Mouse (Mus musculus): ENCODE data around the gene Cntln.

Gene Cntln

DNA sequence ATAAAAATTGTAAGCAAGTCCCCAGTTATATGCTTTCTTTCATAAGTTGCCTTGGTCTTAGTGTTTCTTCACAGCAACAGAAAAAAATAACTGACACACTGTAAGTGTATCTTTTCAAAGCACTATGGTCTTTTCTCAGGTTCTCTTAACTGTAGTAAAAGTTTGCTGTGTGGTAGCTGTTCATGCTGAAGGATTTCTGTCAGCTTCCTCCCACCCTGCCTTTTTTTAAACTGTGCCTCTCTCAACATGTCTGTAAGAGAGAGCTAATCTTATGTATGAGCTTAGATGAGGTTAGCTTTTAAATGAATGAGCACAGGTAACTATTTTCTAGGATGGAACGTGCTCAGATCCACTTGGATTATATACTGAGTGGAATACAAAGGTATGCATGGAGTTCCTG lies 170.5 kb downstream of the Cntln start:
- in situ Hi-C loops (cut with MboI): no loop called here

- in situ Hi-C loops (cut with MboI): no loop called here
Measured at GRCm38 (mm10) chr4:85059598-85059997, 175.5 kb downstream of the Cntln start.

GRCm38 (mm10) chr4:85061676-85062075 lies 177.6 kb downstream of the Cntln start:
- in situ Hi-C loops (cut with MboI): no loop called here

DNA sequence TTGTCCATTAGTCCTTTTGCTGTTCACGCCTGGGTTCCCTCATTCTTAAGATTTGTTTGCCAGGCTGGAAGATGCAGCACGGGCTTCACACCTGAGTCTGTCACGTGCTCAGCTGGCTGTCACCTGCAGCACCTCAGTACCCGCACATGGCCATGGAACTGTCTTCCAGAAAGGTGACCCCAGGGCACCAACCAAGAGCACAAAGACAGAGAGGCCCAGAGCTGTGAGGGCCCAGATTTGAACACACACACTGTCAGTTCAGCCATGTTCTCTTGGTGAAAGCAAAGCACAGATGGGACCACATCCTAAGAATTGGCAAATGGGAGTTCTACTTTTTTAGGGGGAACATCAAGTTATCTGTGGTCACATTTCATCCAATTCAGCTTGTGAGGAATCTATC lies 211.9 kb downstream of the Cntln start:
- in situ Hi-C loops (cut with MboI): no loop called here

DNA sequence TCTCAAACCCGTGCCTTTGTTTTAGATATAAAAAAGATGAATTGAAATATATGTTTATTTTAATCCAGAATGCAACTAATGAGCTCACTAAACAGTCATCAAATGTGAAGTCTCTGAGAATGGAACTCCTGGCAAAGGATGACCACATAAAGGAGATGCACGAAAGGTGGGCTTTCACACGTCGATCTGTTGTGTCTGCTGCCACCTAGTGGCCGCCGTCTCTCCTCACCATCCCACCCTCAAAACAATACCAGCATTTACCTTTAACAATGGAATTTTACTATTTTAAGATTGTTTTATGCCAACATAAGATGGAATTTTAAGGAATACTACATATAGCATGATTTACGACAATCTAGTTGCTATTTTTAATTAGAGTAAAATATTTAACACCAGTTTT lies 212.6 kb downstream of the Cntln start:
- in situ Hi-C loops (cut with MboI): no loop called here

DNA sequence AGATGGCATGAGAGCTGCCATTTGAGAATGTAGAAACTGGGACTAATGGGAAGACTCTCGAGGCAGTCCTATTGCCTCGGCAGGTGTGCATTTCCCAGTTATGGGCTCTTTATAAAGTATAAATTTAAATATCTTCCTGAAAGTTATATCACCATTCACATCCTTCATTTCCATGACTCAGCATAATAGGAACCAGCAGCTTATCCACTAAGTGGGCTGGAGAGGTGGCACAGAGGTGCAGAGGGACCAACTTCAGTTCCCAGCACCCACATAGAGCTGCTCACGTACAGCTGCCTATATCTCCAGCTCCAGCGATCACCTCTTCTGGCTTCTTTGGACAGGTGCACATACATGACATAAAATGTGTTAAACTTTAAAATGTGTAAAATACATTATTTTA lies 218.1 kb downstream of the Cntln start:
- in situ Hi-C loops (cut with MboI): no loop called here

- in situ Hi-C loops (cut with MboI): no loop called here
Measured at GRCm38 (mm10) chr4:85106416-85106815, 222.3 kb downstream of the Cntln start.

DNA sequence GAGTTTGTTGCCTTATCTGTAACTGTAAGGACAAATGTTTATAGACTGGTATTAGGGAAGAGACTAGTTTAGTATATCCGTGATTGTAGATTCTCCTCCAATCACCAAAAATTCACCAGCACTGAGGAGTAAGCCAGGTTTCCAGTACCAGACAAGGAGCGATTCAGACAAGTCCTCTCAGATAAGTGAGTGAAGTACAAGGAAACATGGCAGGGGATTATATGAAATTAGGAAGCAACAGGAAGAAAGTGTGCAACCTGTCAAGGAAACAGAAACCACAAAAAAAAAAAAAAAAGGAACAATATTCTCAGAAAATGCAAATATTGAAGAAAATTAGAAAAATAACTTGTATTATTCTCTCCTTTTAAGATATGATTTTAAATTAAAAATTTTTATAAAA lies 222.9 kb downstream of the Cntln start:
- in situ Hi-C loops (cut with MboI): no loop called here

GRCm38 (mm10) chr4:85120271-85120670 lies 236.2 kb downstream of the Cntln start:
- in situ Hi-C loops (cut with MboI): no loop called here

GRCm38 (mm10) chr4:85149726-85150125 lies 265.6 kb downstream of the Cntln start:
- in situ Hi-C loops (cut with MboI): no loop called here

DNA sequence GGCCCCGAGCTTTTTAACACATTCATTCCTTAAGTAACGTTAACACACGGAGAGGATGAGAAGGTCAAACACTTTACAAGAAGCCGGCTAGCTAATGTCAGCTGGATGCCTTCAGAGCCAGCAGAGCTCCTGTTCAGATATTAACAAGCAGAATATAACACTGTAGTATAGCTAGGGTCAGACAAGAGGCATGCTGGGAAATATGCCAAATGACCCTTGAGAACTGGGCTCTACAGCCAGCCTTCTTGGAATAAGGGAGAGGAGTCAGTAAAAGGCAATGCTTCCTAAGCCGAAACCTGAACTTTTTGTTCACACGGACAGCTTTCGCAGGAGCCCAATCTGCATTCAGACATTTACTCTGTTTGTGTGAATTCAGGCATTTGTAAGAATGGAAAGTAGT lies 267.8 kb downstream of the Cntln start:
- in situ Hi-C loops (cut with MboI): no loop called here

DNA sequence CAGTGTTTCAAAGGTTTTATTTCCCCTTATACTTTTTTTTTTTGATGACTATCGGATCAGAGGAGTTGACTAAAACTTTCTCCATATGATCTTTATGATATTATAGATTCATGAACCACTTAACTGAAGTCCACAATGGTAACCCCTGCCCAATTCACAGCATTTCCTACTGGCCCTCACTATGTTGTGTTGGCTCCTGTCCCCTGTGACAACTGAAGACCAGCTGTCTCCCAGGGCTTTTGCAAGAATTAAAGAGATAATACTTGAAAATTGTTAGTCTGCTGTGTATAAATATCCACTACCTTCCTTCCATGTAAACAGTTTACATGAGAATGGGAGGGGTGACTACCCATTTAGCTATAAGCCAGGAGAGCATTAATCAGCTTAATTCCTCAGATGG lies 270.3 kb downstream of the Cntln start:
- in situ Hi-C loops (cut with MboI): no loop called here

DNA sequence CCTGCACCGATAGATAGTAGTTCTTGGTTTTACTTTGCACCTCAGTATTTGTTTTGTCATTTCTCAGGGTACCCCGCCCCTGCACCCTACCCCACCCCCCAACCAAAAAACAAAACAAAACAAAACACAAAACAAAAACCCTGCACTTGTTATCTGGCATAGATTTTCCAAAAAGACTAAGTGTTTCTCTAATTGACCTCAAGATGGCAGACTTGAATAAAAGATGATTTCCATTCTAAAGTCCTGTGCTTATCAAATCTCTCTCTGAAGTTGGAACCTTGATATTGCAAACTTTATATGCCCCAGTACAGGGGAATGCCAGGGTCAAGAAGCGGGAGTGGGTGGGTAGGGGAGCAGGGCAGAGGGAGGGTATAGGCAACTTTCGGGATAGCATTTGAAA lies 277.0 kb downstream of the Cntln start:
- in situ Hi-C loops (cut with MboI): no loop called here

DNA sequence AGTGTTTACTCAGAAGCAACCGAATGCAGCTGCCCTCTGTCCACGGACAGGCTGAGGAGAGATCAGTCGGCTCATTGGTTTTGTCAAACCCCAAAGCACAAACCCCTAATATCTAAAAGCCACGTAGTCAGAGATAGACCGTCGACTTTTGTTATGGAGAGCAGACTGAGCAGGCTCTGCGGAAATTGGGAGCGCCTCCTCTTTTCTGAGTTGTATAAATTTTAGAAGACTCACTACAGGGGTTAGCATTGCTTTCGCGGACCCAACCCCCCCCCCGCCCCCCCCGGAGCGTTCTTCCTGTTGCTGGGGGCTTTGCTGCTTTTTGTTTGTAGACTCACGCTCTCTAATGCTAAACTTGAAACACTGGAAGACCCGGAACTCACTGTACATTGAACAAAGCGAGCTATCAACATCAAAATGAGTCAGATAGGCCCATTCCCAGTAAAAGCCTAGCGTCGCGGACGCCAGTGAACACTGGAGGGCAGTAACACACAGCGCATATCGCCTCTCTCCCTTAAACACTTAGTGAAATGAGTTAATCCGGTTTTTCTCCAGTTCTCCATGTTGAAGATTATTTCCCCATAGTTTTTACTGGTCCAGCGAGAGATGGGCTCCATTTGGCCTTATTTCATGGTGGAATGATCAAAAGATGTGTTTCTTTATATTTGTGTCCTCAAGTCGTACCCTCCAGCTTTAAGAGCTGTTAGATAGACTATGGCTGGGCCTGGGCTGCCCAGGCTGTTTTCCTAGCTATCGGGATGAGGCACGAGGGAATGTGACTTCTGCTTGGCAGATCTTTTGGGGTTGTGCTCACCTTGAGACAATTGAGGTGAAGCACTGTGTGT lies 278.6 kb downstream of the Cntln start:
- in situ Hi-C loops (cut with MboI): no loop called here

DNA sequence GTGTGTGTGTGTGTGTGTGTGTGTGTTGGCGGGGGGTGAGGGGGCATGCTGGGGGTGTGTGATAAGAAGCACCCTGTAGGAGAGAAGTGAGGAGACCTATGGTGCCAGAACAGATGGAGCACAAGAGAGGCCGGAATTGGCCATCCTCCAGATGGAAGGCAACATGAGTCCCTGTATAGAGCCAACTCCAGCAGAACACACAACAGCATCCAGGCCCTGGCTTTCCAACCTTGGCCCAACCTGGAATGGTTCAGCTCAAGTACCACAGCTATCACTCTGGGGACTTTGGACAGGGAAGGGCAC lies 279.2 kb downstream of the Cntln start:
- in situ Hi-C loops (cut with MboI): no loop called here

- in situ Hi-C loops (cut with MboI): no loop called here
Measured at GRCm38 (mm10) chr4:85168001-85168400, 283.9 kb downstream of the Cntln start.

DNA sequence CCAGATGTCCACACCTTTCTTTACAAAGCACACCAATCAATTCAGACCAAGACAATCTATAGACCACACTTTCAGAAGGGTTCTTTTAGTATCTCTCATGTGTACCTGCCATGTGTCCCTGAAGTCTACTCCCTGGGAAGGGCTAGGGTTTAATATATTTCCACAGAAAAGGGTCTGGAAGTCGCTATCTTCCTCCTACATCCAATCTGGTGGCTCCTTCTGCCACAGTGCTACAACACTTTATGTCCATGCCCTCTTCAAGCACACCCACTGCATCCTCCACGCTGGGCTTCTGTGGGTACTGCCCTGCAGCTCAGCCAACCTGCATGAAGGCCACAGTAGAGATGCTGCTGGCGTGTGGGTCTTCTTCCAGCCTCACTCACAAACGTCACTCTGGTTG lies 291.4 kb downstream of the Cntln start:
- in situ Hi-C loops (cut with MboI): no loop called here

DNA sequence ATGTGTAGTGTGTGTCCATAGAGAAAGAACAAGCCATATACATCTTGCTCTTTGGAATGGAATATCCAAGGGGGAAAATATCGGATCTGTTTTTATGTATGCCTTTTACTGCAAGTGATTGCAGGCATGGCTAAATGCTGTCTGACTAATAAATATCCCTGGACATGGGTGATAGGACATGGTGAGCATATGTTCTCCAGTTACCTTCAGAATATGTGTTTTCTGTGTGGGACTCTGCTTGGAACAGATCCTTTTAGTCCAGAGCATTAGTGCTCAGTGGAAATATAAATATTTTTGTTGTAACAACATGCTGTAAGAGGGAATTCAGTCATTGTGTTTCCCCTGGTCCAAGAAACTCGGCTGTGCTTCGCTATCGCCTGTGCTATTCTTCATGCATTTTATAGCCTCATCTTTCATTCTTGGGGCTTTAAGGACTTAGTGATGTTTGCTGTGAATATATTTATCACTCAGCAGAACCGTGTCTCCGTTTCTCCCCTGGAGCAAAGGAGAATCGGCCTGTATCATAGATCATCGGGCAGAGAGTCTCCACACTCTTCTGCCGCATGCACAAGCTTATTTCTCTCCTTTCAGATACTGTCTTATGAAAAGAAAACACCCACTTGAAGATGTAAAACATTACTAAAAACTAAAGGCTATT lies 294.4 kb downstream of the Cntln start:
- in situ Hi-C loops (cut with MboI): no loop called here
